Mouse (Mus musculus) CD4-positive, CD25-positive, alpha-beta regulatory T cell, adult 4 months (primary cell): ENCODE data around the gene Acbd5. TPM values are rescaled to one million over a fixed set of nuclear protein-coding genes. Genes with fewer than 3 reads are reported as not detected.
"Not testable (repeated sequence)": the region's sequence is repeated elsewhere in the genome, so short reads cannot be mapped to it uniquely, and the experiment has no call there.

Experiments
- ATAC-seq: one replicate; pipeline ENCODE4 v1.8.0; 2017
- polyA plus RNA-seq, 2 experiments: library from polyadenylated mRNA; unstranded; fragments of 100-300 nt; shearing (Covaris generic); gene quantifications; one replicate each; pipeline ENCODE4 v1.2.1; 2017

Gene Acbd5
- 10 to 100 TPM; 61.5 to 85.5 TPM for polyA plus RNA-seq

GRCm38 (mm10) chr2:23067552-23068369 lies at the start of gene Acbd5:
Gene Acbd5 (plus strand): TSS chr2:23068167.
- ATAC-seq, result peak; percentile 83

DNA sequence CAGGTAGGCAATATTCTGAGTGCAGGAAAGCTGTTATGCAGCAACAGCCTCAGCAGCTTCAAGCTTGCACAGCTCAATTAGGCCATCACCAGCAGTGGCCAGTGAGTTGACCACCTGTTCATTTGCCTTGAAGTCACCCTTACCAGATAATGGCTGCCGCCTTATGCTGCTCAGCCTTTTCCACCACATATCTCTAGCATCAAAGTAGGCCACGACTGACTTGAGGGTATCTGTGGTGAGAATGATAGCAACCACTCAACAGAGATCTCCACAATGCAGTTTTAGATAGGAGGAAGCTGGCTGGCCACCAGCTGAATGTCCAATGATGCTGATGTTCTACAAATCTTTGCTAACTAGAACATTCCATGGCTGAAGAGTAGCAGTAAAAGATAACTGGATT lies 48.8 kb upstream of the Acbd5 start:
- ATAC-seq, result no peak

- peak; percentile 40 for ATAC-seq
Observed at GRCm38 (mm10) chr2:23021320-23021719, 46.6 kb upstream of the Acbd5 start.

DNA sequence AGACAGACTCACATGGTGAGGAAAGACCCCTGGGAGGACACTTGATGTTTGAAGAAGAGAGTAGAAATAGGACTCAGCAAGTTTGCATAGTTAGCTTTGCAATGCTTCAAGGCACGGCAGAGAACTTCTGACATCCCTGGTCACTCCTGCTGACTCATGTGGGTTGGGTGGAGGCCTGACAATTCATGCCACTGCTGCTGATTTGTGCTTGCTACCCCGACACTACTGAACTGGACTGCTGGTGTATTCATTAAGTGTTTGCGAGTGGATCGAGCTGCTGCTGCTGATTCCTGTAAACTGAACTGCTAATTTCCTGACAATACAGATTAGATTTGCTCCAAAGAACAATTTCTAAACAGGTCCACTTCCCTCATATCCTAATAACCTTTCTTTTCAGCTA lies 46.2 kb upstream of the Acbd5 start:
- ATAC-seq, result no peak

DNA sequence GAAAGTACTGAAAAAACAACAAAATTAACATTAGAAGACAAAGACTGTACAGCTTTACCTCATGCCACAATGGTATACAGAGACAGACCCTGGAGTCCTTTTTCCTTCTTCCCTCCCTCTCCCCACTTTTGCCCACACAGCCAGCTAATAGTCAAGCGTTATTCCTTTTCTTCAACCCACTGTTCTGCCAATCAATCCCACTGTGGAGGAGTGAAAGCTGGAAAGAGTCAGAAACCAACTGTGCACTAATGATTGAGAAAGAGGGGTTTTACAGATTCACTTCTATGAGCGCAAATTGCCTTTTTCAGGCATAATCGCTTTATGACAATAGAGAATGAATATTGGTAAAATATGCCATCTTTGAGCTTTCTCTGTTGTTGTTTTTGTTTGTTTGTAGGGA lies 44.9 kb upstream of the Acbd5 start:
- ATAC-seq, result no peak

DNA sequence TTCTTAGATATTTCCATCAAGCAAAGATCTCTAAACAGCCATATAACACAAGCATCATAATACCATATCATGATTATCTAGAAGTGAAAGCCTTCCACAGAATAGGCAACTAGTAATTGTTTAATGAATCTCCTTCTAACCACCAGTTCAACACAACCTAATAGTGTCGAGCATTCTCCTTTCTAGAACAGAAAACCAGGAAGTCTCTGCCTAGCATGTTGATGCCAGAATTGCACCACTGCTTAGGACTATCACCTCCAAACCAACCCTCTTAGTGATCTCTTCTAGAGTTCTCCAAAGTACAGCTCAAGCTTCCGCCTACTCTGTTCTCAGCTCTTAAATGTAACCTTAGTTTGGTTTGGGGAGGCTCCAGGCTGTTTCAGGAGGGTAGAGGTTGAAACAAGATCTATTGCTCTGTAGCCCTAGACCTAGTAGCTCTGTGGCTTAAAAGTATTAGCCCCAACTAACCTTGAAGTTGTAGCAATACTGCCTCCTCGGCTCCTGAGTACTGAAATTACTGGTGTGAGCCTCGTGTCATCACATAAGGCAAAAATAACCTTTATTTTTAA lies 44.2 kb upstream of the Acbd5 start:
- no peak for ATAC-seq

DNA sequence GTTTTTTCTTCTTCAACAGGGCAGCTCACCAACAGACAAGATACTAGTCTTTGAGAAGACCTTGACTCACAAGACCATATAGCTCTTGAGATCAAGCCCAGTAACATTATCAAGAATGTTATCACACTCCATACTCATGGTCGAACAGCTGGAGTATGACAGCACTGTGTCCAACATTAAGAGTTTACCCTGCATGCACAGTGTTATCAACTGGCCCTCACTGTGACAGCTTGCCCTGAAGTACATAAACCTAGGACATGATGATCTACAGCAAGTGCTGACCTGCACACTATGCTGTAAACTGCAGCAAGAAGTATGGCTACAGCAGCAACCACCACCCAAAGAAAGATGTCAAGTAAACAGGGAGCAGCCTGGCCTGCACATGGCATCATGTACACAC lies 41.6 kb upstream of the Acbd5 start:
- ATAC-seq, result no peak

- no peak for ATAC-seq
Observed at GRCm38 (mm10) chr2:23028826-23029225, 39.1 kb upstream of the Acbd5 start.

GRCm38 (mm10) chr2:23030631-23031030 lies 37.3 kb upstream of the Acbd5 start:
- no peak for ATAC-seq

DNA sequence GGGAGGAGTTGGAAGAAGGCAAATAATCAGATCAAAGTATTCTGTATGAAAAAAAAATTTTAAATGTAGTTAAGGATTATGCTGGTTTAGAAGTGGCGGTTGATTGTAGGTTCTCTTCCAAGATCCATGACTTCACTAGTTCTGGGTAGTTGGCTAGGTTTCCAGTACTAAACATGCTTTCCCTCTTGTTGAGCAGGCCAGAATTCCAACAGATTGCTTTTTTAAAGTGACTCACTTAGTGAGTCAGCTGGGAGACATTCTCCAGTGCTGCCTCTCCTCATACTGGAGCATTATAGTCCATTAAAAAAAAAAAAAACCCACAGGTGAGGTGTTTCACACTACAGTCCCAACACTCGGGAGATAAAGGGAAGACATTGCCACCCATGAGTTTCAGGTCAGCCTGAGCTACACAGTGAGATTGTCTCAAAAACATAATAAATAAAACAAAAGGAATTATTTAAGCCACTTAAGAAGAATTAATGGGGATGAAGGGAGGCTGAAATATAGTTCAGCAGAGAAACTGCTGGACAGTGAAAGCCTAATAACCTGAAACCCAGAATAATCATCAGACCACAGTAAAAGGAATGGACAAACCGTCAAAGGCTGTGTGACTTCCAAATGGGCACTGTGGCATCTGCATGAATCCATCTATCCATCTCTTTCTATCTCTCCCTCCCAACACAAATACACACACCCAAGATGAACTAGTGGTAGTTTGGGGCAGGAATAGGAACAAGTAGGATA lies 33.1 kb upstream of the Acbd5 start:
- no peak for ATAC-seq

GRCm38 (mm10) chr2:23035467-23035866 lies 32.5 kb upstream of the Acbd5 start:
- ATAC-seq, result no peak

- ATAC-seq, result peak; percentile 53
Observed at GRCm38 (mm10) chr2:23039082-23040000, 28.6 kb upstream of the Acbd5 start.

DNA sequence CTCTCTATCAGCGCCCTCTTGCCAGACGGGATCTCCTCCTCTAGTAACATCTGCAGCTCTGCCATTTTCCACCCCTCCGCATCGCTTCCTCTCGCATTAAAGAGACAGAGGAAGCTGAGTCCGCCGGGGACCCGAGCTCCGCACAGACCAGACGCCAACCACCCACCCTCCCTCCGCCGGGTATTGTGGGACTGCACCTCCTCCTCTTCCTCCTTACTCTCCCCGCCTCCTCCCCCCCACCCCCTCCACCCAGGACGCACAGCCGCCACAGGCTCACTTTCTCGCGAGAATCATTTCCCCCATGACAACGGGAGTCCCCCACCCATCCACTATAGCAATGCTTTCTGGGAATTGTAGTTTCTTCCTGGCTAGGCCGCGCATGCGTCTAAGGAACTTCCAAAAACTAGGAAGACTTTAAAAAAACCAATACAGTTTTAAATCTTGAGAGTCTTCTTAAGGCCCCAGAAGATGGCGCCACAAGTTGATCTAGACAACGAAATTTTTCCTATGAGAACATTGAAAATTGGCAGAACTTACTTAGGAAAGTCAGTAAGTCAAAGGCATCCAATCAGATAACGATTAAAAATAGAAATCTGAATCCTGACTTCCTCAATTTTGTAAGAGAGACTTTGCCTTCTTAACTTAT lies 27.8 kb upstream of the Acbd5 start, which contains the start of gene Abi1:
Gene Abi1 (minus strand): TSS at position 241 of the 646 bp plus-strand sequence.
- peak; percentile 84 for ATAC-seq

- ATAC-seq, result not testable (repeated sequence)
Observed at GRCm38 (mm10) chr2:23040690-23041089, 27.3 kb upstream of the Acbd5 start.

GRCm38 (mm10) chr2:23041457-23041856 lies 26.5 kb upstream of the Acbd5 start:
- ATAC-seq, result no peak

- ATAC-seq, result no peak
Observed at GRCm38 (mm10) chr2:23042189-23042588, 25.8 kb upstream of the Acbd5 start.

DNA sequence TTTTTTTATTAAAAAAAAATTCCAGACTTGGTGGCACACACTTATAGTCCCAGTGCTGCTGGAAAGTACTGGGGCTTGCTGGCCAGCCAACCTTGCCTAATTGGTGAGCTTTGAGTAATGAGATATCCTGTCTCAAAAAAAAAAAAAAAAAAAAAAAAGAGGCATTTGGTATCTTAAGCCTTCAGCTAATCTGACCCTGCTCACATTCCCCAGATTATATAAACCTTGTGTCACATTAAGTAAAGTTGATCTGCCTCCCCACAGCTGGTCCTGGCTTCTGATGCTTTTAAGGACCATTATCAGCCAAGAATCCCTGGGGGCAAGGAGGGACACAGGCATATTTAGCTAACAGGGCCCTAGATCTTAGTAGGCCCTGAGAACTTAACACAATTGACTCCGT lies 22.3 kb upstream of the Acbd5 start:
- no peak for ATAC-seq

DNA sequence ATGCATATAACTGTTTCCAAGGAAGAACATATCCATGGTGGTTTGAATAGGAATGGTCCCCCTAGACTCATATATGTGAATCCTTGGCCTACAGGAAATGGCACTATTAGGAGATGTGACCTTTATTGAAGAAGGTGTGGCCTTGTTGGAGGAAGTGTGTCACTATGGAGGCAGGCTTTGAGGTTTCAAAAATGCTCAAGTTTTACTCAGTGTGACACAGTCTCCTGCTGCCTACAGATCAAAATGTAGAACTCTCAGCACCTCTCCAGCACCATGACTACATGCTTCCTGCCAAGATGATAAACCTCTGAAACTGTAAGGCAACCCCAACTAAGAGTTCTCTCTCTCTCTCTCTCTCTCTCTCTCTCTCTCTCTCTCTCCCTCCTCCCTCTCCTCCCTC lies 20.0 kb upstream of the Acbd5 start:
- ATAC-seq, result peak; percentile 85

DNA sequence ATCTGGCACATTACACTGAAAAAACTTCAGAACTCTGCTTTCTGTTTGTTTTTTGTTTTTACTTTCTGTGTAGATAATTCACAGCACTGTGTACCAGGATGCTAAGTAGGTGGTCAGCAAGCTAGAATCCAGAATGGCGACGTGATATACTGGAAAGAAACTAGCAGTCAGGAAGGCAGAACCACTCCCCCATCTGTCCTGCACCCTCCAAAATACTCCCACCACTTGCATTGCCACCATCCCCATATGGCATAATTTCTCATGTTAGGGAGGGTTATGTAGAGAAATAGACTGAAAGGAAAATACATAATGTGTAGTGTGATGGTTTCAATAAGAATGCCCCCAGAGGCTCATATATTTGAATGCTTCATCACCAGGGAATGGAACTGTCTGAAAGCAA lies 16.1 kb upstream of the Acbd5 start:
- ATAC-seq, result no peak

DNA sequence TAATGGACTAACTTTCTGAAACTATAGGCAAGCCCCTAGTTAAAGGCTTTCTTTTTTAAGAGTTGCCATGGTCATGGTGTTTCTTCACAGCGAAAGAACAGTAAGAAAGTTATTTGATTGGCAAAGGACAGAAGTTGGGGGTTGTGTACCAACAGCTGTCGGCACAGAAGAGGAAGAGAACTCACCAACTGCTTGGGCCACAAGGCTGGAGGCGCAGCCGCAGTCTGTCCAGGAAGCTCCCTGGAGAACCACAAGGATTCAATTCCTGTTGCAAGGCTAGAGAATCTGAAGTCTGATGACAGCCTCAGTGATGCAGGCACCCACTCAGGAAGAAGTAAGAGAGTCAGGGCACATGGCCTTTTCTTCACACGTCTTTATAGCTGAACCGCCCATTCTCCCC lies 15.4 kb upstream of the Acbd5 start:
- ATAC-seq, result no peak

- ATAC-seq, result peak; percentile 8
Observed at GRCm38 (mm10) chr2:23068370-23068737, 387 bp downstream of the Acbd5 start.
